Mouse (Mus musculus) testis, postnatal 10 days (tissue): Measurements from ENCODE around the gene Alpk1.

ENCODE experiments used
- DNase-seq: peaks from one replicate; pipeline ENCODE4 v3.0.0; 2021; ENCODE audit warnings: low spot score

Gene Alpk1

DNA sequence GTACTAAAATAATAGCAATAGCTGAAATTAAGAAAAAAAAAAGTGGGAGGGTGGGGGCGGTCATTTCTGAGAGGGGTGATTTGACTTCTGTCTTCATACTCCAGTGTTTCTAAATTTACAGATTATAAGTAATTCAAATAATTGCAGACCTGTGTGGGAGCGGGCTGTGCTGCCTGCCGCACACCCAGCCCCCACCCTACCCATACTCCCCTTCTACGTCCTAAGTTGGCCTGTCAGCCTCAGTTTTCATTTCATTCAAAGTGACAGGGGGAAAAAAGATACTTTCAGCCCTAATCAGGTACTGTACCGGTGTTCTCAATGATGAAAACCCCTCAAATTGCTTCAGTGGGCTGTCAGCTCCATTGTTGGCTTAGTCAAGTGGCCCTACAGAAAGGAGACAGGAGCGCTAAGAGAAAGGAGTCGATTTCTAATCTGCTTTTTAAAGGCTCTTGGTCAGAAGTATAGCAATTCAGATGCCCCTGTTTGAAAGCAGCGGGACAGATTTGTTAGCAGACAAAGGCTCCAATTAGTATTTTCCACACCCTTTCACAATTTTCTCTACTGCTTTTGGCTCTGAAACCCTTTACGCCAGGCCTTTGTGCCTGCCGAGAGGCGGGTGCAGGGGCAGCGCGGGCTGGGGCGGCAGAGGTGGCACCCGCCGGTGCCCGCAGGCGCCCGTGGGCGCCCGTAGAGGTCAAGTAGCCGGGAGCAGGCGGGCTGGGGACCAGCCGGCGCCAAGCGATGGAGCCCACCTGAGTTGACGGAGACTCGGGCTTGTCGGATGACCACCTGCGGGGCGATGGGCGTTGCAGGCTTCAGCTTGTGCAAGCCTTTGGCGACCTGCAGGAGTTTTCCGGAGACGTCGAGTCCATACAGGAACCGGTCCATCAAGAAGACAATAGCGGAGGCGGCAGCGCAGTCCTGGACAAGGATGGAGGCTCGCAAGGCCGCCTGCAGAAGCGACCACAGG is 85.2 kb downstream of the Alpk1 start:
- DNase-seq: no peak

DNA sequence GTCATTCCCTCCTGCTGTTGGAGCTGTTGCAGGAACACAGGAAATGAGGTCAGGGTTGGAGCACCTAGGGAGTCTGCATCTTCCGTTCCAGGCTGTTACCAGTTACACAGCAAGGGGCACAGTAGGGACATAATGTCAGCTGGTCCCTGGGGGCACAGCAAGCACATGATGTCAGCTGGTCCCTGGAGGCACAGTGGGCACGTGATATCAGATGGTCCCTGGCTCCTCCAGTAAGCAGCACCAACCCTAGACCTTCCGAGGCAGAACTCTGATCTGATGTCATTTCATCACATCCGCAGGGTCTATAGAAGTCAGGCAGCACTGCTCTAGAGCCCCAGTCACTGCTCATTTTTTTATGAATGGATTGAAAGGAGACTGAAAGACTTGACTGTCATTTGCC is 89.1 kb downstream of the Alpk1 start:
- no peak for DNase-seq

DNA sequence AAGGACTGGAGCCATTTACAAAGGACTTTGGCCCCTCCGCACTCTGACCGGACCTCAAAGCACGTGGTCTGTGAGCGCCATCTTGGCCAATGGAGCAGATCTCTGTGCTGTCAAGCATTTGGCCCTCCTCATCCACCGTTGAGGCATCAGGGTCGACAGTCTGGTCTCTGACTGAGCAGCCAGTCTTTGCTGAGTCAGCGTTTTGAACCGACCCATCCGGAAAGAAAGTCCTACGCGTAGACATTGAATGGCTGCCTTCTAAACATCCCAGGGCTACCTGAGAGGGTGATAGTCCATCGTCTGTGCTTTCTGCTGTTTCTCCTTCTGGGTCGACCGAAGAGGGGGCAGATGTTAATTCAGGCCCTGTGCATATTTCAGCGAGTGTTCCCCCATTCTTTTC is 100.6 kb downstream of the Alpk1 start:
- DNase-seq: no peak

DNA sequence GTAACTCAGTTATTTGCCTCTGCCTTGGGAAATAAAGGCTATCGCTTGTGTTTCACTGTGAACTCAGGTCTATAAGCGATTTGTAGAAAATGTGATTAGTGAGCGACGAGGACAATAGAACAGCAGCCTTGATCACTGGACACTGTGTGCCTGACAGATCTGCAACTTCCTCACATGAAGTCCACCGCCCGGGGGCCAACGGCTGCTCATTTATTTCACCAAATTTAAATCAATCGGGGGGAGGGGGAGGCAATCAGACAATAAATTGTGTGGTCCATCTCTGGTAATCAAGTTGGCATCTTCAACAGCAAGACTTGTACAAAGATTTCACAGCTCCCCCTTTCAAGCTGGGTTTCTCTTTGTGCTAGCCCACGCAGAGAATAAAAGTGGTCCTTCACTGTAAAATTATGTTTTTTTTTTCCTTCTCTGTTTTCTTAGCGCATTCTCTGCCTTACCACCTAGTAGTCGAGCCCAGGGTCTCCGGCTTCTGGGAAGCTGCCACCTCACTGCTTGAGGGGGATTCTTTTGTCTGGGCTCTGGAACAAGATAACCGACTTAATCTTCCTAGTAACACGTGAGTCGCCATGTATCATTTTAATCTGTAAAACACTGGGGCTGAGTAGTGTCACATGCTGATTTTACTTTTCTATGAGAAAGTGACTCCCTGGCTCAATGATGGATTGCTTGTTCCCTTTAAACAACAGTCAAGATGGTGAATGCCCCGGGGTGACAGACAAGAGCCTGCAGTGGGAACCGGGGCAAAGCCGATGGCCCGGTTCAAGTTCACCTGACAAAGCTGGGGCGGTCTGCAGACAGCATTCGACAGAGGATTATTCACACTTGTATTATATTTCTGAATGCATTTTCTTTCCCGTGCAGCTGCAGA is 118.4 kb downstream of the Alpk1 start:
- no peak for DNase-seq

DNA sequence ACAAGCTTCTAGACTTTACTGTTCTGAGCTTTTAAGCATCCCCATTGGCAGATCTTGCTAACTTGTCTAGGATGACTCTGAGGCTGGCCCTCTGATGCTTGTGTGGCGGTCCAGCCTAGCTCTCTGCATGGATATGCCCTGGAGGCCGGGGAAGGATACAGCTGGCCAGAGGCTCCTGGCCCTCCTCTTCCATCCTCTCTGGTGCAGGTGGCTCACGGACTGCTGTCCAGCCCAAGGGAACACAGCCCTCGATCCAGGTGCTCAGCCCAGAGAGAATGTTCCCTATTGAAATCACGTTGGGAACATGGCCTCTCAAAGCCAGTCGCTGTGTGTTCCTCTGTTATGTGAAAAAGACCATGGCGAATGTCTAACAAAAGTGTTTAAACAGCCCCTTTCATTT is 119.6 kb downstream of the Alpk1 start:
- no peak for DNase-seq

DNA sequence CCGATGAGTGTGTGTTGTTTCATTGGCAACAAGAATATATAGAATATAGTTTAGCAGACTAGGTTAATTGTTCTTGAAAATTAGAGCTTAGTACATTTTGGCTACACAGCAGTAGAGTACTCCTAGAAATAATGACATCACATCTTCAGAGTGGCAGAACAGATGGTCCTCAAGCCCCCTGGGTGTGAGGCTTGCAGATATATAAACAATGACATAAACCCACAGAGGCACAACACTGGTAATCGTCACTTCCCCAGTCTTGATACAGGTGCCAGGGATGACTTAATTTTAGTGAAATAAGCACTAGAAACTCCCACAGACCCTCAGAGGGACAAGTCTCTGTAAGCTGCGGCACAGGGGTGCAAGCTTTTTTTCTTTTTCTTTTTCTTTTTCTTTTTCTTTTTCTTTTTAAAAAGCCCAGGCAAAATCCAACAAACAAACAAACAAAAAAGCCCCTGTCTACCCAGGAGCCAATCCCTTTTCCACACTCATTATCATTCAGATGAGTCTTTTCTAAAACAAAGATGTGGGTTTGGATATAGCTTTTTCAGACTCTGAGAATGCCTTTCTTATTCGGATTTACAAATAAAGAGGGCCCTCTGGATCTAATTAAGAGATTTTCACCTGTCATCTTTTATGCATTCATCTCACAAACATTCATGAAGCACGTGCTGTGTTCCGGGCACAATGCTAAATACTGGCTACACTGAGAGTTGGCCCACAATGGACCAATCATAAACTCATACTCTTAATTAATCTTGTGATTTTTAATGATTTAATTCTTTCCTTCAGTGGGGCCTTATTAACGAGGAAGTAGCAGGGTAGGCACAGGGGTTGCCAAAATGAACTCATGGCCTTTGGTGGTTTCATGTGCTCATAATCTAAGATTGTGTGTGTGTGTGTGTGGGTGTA is 128.3 kb downstream of the Alpk1 start:
- no peak for DNase-seq

DNA sequence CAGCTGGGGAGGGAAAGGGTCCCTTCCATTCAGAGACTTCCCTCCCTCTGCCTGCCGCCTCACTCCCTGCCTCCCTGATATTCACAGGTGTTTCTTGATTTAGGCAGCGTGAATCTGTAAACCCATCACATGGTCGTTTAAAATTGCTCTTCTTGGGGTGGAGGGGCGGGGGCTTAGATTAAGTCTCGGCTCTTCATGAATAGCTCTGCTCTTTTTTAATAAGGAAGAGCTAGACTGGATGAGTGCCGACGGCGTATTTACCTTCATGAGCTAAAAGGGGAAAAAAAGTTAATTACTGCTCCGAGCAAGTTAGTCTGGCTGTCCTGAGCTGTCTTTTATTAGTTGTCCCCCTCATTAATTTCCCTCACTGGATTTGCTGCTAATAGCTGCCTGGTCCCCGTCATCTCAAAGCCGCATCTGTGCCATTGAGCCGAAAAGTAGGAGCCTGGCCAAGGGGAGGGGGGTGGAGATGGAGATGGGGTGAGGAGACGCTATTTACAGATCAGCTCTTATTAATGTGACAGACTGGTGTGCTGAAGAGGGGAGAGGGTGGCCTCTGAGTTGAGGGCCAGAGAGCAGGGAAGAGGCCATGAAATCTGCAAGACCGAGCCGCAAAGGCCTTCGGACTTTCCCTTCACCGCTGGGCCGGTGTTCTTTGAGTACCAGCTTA is 134.0 kb downstream of the Alpk1 start:
- no peak for DNase-seq

DNA sequence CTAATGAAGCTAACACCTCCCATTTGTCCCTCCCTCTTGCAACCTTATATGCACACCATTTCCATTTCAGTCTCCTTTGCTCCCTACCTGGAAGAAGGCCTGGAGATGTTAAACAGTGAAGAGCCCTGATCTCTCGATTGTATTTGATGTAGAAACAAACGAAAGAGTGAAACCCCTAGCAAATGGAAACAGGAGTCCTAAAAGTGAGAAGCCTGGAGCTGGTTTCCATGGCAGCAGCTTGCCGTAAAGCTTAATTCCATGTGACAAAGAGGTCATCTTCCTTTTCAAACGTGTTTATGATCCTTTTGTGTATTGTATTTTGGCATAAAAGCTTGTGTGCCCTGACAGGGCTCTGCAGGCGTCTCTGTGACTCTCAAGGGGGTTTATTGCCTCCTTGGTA is 138.1 kb downstream of the Alpk1 start:
- DNase-seq: no peak

DNA sequence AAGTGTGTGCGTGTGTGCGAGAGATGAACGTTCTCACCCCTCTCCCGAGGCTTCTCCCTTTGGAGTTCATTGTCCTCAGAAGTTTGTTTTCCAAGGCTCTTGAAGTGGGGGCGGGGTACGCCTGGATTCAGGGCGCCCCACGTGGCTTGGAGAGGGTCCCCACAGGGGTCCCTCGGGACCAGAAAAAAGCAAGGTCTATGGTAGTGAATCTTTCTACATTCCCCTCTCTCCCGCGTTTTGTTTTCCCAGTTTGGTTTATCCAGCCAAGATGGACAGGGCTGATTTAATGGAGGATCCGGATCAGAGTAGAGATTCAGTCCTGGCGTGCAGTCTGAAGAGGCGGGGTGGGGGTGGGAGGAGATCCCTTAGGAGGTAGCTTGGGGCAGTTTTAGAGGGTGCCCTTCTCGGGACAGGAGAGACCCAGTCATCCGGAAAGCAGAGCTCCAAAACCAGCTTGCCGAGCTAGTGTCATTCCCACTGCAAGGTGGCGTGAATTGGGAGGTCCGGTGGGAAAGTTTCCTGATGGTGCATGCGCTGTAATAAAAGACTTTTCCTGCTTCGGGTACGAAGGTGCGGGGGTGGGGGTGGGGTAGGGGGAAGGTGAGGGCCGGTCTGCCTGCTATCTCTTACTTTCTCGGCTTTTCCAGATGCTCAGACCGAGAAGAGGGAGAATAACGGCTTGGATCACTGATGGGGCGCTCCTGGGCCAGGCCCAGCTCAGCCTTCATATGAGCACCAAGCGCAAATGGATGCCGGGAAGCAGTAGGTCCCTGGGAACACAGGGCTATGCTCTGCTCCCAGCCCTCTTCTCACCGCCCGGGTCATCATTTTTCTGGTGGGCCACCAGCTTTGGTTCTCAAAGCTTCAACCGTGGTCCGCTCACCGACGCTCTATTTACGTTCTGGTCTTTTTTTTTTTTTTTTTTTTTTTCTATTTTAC is 139.3 kb downstream of the Alpk1 start:
- no peak for DNase-seq

DNA sequence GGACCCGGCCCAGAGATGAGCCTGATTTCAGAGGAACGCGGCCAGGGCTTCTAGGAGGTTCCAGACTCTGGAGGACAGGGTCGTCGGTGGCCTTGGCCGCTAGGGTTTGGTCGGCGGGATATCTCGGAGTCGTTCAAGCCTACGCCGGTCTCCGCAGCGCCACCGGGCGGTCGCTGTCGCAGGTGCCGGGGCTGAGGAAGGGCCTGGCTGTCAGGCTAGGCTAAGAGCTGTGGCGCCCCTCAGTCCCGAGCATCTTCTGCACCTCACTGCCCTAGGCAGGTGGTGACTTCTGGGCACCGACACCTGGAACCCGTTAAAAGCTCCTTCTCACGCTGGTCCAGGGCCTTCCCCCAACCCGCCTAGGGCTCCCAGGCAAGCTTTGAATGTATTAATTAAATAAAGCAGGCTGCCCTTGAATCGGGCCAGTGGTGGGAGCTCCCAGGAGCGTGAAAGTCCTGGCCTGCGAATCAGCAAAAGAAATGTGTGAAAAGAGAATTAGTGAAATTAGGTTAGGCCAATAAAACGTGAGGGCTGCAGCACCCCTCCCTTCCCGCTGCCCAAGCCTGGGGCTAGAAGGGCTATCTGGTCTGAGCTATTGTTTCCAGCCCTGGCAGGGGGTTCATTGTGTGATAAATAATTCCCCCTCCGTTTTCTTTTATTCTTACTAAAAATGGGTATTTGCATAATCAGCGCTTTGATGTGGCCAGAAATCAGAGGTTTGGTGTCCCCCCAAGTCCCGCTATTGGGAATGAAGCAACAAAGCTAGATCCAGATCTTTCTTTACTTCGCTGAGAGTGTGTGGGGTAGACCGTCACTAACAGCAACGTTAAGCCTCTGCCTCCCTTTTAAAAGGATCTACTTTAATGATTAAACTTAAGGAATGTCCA is 140.2 kb downstream of the Alpk1 start:
- DNase-seq: peak; percentile 67

DNA sequence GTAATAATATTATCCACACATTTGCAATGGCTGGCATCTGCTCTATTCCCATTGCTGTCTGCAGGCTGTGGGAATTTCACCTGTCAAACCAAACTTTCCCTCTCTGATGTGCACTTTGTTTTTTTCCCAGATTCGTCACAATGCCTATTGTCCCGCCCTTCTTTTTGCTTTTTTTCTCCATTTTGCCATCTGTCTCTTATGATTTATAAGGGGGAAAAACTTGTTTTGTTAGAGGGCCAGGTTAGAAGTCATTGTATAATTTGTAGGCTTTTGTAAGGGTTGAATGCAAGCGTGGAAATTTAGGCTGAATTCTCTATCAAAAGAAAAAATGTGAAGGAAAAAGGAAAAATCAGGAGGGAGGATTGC is 145.4 kb downstream of the Alpk1 start:
- no peak for DNase-seq

DNA sequence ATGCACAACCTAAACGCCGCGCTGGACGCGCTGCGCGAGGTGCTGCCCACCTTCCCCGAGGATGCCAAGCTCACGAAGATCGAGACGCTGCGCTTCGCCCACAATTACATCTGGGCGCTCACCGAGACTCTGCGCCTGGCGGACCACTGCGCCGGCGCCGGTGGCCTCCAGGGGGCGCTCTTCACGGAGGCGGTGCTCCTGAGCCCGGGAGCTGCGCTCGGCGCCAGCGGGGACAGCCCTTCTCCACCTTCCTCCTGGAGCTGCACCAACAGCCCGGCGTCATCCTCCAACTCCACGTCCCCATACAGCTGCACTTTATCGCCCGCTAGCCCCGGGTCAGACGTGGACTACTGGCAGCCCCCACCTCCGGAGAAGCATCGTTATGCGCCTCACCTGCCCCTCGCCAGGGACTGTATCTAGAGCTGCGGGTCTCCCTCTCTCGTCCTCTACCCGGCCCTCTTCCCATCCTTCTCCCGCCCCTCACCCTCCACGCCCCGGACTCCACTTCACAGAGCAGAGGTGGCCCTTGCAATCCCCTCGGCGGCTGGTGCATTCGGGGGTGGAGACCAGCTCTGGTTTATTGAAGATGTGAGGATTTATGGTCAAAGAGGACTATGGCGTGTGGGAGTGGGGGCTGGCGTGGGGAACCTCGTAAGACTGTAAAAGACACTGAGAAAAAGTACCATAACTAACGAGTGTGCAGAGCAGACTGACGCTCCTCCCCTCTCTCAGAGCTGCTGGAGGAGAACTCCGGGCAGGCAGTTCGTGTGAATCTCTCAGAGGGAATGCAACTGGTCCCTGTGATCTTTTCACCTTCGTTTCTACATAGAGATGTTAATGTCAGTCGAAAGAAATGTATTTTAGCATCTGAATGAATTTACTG is 146.0 kb downstream of the Alpk1 start:
- peak; percentile 89 for DNase-seq

DNA sequence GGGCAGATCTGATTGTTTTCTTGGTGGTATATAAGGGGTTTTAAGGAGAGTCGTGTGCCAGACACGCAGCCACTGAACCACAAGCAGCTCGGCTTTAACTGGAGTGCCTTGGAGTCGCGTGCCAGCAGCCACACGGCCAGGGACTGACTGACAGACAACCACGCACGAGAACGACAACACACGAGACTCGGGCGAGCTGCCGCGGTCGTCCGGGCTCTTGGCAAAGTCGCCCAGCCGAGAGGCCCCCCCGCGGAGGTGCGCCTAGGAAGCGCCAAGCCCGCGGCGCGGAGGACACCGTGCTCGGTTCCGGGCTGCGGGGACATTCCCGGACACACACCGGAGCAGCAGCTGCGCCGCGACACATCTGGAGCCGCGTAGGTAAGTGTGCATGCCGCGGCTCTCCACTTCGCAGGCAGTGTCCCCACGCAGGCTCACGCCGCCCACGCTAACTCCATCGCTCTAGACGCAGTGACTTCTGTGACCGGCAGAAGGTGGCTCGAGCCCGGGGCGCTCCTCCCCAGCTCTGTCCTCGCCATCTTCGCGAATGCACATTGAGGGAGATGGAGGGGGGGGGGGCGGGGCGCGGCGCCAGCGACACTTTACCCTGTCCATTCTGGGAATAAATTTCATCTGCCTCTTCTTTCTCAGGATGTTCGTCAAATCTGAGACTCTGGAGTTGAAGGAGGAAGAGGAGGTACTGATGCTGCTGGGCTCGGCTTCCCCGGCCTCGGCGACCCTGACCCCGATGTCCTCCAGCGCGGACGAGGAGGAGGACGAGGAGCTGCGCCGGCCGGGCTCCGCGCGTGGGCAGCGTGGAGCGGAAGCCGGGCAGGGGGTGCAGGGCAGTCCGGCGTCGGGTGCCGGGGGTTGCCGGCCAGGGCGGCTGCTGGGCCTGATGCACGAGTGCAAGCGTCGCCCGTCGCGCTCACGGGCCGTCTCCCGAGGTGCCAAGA is 147.0 kb downstream of the Alpk1 start, which contains the start of gene Neurog2:
Gene Neurog2 (plus strand): TSS at position 56 of the 953 bp plus-strand sequence.
- no peak for DNase-seq

DNA sequence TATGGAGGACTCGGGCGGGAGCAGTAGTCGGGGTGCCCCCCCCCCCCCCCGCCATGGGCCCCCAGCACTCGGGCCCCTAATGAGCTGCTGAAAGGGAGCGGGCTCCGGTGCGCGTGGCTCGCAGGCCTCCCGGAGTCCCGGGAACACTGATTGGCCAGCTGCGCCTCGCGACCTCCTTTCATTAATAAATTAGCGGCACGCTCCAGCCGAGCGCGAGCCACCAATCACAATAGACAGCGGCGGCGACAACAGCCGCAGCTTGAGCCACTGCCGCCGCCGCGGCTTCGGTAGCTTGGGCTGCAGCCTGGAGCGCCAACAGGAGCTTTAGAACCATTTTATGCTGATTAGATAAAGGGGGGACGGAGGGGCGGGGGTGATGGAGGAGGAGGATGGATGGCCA is 147.8 kb downstream of the Alpk1 start:
- no peak for DNase-seq

DNA sequence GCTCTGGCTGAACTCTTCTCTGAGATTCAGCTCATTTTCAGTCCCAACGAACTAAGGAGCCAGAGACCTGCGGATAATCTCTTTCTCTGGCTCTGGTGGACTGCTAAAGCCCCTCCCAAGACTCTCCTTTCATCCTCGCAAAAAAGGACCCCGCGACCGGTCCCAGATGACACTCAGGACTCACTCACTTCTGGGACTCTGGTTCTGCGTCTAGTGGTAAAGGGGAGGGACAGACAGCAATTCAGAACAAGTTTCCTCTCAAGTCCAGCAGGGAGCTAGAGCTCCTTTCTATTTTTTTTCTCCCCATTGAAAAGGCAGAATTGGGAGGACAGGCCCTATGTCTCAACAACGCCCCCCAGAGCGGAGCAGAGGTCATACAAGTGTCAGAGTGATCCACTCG is 148.7 kb downstream of the Alpk1 start:
- DNase-seq: no peak

DNA sequence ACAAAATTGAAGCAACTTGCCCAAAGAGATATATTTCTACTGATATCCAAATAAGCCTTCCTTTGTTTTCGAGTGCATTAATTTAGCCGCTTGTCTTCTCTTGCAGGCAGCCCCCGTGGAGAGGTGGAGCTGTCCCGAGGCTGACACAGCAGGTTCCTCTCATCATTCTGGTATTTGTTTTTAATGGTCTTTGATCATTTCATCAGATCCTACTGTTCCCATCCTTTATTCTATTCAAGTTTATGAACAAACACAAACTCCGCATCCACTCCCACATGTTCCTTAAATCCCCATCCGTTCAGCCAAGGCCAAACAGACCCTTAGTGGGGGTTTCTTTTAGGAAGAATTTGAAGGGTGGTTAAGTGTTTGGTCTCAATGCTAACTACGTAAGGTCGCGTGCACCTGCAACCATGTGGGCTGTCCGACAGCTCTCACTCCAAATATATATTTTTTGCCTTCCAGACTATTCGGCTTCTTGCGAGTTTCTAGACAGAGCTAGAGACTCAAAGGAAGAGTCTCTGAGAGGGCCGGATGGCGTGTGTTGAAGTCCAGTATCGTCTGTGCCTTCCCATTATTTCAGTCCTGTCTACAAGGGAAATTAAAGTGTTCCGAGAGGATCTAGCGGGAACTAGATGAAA is 149.5 kb downstream of the Alpk1 start:
- DNase-seq: no peak
